Mouse (Mus musculus): ENCODE data around the gene Cry2.
A peak's percentile ranks its signal among the peaks of the same experiment; 100 is the strongest.
"Not testable (repeated sequence)": the region's sequence is repeated elsewhere in the genome, so short reads cannot be mapped to it uniquely, and the experiment has no call there.

The Cry2 gene

DNA sequence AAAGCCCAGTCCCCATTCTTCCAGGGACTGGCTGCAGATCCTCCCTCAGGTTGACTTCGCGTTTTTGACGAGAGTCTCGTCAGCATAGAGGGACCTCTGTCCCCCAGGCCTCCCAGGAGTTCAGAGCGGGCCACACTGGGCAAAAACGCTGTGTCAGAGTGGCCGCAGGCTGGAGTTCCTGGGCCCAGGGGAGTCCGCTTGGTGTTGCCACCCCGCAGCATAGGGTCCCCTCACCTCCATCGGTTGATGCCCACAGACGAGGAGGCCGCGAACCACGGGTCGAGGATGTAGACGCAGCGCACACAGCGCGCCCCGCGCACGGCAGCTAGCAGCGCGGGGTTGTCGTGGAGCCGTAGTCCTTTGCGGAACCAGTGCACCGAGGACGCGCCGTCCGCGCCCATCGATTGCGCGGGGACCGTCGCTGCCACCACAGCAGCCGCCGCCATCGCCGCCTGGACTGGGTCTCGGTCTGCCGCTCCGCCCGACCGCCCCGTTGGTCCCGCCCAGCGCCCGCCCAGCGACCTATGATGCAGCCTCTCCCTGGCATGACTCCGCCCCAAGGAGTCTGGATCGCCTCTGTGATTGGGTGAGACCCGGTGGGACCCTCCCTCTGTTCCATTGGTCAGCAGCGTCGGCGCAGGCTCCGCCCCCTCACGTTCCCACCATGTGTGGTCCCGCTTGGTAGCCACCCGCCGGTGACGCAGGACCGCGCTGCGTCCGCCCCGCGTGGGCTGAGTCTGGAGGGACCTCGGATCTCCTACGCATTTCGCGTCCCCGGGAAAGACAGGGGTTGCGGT is at the start of gene Cry2:
Gene Cry2 (minus strand): TSS at position 466 of the 797 bp plus-strand sequence.
- peak; percentile 99 to 100 for DNase-seq

DNA sequence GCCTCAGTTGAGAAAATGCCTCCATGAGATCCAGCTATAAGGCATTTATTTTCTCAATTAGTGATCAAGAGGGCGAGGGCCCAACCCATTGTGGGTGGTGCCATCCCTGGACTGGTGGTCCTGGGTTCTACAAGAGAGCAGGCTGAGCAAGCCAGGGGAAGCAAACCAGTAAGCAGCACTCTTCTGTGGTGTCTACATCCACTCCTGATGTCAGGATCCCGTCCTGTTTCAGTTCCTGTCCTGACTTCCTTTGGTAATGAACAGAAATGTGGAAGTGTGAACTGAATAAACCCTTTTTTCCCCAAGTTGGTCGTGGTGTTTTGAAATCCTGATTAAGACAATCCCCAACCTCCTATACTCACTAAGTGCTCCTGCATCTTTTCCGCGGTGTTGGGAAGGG is 49.7 kb upstream of the Cry2 start:
- DNase-seq: no peak

DNA sequence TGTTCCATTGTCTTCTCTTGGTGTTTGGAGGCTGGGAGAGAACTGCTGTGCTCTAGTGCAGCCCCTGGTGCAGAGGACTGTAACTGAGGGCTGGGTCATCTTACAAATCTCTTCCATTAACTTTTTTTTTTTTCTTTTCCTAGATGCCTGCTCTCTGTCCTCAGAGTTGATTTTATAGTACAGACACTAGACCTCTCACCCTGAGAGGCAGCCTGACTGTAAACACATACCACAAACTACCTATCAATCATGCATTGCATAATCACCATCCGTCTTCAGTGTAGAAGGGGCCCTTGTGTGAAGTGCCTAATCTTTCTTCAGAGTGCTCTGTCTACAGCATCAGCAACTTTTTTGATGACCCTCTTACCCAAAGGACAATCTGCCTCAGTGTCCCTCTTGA is 48.7 kb upstream of the Cry2 start:
- no peak for DNase-seq

DNA sequence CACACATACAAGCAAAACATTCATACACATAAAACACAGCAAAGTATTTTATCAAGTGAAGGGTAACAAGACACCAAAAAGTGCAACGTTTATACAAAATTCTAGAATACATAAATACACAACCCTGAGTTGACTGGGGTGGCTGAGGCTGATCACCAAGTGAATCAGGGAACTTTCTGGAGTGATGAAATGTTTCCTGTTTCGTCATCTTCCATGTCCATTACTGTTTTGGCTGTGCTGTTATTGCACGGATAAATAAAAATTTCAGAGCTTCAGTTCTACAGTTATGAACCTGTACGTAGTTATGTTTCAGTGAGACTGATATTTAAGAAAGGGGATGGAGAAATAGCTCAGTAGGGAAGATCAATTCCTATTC is 44.5 kb upstream of the Cry2 start:
- DNase-seq: no peak

DNA sequence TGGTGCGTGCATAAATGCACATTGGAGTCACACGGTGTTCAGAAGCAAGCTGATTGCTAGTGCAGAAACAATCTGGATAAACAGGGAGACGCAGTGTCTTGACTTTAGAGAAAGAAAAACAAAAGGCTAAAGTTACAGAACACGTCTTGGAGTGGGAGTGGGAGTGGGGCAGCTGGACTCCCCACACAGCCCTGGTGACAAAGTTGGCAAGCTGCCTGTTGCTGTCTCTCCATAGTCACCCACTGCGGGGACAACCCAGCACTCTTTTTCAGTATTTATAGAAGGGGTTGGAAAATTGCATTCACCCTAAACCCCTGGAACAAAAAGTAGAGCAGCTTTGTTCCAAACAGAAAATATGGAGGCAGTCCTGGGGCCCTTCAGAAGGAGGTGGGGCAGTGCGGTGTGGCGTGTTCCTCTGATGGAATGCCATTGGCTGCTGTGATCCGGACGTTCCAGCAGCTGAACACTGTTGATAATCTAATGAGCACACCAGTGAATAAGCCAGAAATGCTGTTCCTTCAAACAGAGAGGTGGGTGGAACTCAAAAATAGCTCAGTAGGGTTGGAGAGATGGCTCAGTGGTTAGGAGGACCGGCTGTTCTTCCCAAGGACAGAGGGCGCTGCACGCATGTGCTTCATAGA is 43.9 kb upstream of the Cry2 start:
- DNase-seq: no peak

DNA sequence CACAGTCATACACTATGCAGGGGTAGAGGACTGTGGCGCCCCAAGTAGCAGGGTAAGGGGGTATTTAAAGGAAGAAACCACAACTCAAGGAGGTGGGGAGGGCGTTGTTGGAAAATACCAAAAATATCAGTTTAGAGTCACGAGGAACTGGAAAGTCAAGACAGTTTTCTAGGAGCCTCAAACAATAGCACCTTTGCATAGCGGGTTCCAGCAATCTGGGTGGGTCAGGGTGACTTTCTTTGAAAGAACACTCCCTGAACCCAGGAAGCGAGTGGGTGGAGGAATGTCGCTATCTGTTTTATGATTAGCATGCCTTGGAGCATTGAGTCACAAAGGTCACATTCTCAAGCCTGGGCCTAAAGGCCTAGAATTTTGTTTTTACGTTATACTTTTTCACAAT is 42.7 kb upstream of the Cry2 start:
- DNase-seq: not testable (repeated sequence)

DNA sequence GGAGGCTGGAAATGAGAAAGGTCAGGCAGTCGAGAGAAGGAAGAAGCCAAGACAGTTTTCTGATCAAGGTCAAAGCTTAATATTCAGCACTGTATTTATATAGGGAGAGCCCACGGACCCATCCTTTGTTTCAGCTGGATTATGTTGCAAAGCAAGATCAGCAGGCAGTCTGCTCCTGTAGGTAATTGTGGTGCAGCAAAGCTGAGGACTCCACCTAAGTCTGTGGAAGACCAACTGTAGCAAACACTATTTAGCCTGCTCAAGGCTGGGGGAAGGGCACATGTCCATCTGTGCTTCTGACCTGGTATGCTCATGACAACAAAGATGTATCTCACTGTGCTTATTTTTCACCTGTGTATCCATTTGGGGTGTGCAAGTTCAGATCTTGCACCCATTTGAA is 41.9 kb upstream of the Cry2 start:
- DNase-seq: no peak

DNA sequence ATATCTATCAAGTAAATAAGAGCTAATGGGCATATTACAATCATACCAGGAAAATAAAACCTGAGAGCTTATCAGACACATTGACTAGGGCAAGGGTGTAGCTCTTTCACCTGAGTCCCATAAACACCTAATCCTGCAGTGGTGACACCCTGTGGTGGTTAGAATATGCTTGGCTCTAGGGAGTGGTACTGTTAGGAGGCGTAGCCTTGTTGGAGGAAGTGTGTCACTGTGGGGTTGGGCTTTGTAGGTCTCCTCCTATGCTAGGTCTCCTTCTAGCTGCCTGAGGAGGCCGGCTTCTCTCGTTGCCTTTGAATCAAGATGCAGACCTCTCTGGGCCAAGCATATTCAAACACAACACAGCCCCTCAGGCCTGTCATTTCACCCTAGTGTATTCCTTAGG is 41.1 kb upstream of the Cry2 start:
- no peak for DNase-seq

DNA sequence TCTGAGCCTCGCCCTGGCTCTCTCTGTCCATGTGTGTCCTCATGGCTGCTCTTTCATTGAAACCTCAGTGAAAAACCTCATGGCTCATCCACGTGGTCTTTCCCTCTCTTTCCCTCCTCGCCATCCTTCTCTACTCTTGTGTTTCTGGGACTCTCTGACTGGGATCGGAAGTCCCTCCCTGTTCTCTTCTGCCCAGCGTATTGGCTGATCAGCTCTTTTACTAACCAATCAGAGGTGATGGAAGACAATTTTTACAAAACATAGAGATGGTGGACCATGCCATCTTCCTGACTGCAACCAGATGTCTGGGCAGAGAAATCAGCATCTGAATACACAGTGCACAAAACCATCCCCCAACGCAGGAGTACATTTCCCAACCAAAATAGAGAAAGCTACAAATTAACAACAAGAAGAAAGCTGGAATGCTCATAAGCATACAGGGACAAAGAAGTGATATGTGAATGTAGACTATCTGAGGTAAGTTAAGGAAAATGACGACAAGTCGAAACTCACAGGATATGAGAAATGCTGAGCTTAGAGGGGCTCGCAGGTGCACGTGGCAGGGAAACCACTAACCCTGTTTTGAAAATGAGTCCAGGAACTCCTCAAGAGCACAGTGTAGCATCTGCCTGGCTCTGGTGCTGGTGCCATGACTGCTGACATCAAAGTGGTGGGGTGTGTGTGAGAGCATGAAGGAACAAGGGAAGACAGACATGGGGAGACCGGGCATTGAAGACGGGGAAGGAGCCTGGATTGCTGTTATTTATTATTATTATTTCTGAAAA is 38.2 kb upstream of the Cry2 start:
- DNase-seq: no peak

DNA sequence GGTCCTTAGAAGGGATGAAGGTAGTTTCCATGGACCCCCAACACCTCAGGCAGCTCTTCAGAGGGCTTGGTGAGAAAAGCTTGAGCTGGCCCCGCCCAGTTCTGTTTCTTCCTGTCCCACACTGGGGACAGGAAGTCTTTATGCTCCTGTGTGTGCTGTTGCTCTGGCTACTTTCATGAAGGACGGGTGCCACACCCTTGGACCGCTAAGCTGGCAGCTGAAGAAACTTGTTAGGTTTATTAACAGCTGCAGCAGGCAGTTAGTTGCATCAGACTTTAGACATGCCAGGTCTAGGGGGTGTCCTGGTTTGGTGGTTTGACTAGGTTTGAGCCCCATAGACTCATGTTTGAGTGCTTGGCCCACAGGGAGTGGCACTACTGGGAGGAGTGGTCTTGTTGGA is 30.8 kb upstream of the Cry2 start:
- DNase-seq: no peak

DNA sequence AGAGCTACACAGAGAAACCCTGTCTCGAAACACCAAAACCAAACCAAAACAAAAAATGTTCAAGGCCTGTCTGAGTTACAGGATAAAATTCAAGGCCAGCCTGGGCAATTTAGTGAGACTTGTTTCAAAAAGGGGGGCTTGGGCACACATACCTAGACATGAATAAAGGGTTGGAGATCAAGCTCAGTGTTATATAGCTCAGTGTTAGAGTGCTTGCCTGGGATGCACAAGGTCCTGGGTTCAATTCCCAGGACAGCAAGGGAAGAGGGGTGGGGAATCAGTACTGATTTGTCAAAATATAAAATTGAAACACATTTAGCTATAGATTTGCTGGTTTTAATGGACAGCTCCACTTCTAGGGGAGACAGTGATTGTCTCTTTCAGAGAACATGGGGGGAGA is 27.4 kb upstream of the Cry2 start:
- no peak for DNase-seq

DNA sequence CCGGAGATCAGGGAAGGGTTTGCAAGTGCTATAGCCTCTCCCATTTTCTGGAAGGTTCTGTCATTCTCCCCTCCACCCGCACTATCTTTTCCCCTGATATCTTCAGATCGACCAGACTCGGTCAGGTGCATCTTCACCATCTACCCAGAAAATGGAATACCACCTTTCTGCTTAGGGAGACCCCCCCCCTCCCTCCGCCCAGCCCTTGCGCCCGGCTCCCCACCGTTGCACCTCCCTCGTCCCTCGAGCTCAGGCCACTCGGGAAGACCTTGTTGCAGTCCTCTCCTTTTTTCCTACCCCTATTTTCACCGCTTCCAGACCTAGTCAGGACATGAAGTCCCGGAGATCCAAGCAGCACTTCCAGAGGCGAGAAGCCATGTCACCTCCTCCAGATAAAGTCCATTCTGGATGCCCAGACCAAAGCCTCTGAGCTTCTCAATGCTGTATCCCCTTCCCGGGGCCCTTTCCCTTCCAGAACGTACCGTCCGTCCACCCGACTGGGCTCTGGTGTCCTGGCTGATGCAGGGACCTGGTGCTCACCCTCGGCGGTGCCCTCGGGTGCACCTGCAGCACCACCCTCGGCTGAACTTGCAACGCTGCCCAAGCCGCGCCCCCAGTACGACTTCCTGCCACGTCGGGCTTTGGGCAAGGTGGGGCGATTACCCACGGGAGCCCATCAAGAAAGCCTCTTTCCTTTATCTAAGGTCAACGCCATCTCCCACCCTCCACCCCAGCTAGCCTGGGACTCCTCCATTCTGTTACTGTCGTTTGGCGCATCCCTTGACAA is 26.3 kb upstream of the Cry2 start, which contains the start of gene Slc35c1:
Gene Slc35c1 (minus strand): TSS at position 618 of the 787 bp plus-strand sequence.
- peak; percentile 50 to 59 for DNase-seq

DNA sequence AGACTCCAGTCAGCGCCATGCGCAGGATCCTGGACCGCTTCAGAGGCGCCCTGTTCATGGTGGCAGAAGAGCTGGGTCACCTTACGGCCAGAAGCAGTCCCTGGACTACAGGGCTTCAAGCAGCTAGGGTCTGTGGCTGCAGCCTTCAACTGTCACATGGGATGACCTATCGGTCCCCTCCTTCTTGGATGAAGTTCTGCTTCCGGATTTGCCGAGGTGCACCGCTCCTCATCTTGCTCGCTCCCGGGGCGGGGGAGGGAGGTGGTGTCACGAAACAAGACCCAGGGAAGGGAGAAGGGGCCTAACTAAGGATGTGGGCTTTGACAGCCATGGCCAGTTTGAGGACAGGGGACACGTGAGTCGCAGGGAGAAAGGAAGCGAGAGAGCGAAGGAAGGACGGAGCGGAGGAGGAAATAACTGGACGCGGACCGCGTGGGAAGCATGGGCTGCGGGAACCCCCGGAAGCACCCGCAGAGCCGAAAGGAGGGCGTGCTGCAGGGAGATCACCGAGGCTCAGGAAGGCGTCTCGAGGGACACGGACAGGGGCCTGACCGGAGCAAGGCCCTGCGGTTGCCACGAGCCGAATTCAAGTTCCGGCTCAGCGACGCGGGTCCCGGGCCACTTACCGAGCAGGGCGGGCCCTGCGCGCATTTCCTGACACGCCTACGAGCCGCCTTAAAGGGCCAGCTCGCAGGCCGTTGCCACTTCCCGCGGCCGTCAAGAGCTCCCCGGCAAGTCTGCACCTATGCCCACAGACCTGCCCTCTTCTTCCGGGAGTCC is 25.5 kb upstream of the Cry2 start:
- peak; percentile 85 to 88 for DNase-seq

DNA sequence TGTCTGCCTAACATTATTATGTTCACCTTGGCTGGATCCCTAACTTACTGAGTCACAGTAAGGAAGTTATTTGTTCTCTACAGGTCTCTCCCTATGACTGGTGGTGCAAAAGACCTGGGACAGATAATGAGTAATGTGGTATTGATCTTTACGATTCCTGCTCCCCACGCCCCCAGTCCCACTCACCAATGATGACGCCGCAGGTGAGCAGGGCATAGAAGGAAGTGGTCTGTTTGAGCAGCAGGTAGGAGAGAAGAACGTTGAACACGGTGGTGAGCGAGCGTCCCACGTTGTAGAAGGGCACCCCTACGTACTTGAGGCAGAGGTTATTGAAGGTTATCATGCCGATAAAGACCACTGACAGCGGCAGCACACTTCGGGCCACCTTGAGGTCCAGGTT is 24.6 kb upstream of the Cry2 start:
- no peak for DNase-seq

DNA sequence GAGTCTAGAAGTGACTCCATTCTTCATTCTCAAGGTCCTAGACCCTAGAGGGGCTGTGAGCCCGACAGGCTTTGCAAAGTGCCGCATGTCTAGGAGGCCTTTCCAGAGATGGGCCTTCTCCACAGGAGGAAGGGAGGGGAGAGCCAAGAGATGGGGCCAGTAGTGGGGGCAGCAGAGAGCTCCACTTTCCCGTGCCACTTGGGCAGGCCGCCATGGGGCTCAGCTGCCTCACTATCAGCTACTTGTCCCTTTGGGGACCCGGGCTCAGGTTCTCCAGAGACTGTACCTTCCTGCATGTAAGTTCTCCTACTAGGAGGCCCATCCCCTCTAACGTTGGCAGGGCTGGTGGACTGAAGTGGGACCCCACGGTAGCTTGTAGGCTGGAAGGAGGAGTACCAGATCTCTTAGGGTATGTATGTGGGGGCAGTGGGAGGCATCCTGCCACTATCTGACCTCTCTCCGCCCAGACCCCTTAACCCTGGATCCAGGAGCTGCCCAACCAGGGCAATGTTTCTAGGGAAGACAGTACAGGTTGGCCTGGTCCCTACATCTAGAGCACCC is 23.2 kb upstream of the Cry2 start:
- peak; percentile 58 to 66 for DNase-seq

DNA sequence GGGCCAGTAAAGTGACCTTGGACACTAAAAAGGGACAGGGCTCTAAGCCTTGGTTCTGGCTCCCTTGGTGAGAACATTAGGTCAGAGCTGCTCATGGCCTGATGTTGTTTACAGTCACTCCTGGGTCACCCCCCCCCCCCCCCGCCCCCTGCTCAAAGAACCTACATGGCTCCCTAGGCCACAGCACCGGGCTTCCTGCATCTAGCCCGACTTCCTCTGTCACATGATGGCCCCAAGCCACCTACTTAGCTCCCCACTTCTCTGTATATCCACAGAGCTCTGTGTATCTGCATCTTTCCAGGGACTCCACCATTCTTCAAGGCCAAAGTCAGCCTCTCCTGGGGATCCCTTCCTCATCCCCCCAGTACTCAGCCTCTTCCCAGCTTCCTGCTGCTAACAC is 21.9 kb upstream of the Cry2 start:
- no peak for DNase-seq

DNA sequence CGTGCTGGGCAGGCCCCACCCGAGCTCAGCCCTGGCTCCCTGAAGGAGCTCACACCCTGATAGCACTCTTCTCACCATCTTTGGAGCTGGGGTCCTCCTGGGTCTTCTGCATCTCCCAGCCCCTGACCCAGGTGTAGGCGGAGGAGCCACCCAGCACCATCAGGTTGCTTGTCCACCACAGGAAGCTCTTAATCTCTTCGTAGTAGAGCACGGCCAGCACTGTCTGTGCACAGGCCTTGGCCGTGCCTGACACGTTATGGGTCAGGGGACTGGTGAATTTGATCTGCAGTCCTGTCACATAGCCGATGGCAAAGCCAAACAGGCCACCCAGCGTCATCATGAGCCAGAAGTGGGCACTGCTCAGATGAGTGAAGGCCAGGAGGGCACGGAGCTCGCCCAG is 20.3 kb upstream of the Cry2 start:
- no peak for DNase-seq

DNA sequence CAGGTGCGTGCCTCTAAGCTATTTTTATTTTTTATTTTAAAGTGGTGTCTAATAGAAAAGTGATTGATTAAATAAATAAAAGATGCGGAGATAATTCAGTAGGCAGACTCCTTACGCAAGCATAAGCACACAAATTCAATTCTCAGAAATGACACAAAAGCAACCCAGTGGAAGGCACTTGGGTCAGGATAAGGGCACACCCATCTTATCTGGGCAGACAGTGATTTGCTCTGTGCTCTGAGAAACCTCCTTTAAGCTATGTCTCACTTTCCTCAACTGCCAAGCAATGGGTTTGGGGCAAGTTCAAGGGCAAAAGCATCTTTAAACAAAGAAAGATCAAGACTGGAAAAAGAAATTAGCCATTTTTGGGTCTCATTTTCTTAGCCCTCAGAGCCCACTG is 17.3 kb upstream of the Cry2 start:
- no peak for DNase-seq

DNA sequence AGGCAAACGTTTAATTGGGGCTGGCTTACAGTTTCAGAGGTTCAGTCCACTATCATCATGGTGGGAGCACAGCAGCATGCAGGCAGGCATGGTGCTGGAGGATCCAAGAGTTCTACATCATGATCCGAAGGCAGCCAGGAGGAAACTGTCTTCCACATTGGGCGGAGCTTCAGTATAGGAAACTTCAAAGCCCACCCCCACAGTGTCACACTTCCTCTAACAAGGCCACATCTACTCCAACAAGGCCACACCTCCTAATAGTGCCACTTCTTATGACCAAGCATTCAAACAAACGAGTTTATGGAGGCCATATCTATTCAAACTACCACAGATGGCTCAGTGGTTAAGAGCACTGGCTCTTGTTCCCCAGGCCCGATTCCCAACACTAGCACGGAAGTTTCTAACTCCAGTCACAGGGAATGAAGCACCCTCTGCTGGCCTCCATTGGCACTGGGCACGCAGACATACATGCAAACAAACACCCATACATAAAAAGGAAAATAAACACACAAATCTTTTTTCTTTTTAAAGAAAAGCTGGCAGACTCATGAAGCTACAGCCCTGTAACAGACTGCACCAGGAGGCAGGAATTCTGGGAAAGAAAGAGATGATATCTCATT is 13.4 kb upstream of the Cry2 start:
- peak in 1 of 2 experiments; percentile 24 for DNase-seq

DNA sequence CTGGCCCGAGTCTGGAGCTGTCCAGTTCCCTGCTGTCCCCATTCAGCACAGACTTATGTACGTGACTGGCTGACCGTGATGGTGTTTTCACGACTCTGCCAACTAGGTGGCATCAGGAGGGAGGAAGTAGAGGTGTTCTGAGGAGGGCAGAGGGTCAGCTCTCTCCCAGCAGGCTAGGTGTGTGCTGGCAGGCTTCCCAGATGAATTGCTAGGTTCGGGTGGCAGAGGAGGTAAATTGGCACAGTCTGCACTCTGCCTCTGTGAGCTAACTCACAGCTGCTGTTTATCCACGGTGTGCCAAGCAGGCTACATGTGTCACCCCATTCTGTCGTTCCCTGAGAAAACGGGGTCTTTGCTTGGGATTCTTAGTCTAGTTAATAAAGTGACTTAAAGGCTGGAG is 12.8 kb upstream of the Cry2 start:
- DNase-seq: peak; percentile 66 to 68

DNA sequence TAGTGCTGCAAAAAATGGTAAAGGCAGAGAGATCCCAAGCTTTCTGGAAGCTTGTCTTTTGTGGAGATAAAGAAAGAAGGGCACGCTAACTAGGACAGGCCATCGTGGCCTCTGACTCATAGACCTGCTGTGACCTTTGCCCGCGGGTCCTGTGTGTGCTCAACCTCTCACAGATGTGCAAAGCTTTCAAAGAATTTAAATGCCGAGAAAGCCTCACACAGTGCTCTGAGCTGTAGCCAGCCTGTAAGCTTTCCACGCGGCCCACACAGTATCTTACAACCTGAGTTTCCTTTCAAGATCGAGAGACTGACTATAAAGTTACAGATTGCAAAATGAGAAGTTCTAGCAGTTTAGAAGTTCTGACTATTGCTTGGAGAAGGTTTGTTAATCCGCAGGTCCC is 12.0 kb upstream of the Cry2 start:
- no peak for DNase-seq
